Mouse (Mus musculus) liver, embryonic 11.5 days (tissue): ENCODE results near the gene Vash2. TPM values are rescaled to one million over a fixed set of nuclear protein-coding genes. Genes with fewer than 3 reads are reported as not detected.

Source experiments
- ATAC-seq: fragments of 200-750 bp; cut with Nextera tagmentation; replicated peaks from 2 replicates; pipeline ENCODE4 v1.8.0; 2017; ENCODE audit warnings: moderate number of reproducible peaks, mild to moderate bottlenecking, moderate TSS enrichment, moderate library complexity; ENCODE audit not compliant: low FRiP score
- DNase-seq: peaks from one replicate; pipeline ENCODE4 v3.0.0-alpha.2; 2017; ENCODE audit warnings: low spot score
- H3K27ac ChIP-seq: fragments of 300-500 bp; sonication (generic); 2 replicates; pipeline ENCODE4 v1.5.1; 2014; ENCODE audit warnings: mild to moderate bottlenecking, low read depth, low read length, control low read depth
- H3K27me3 ChIP-seq: fragments of 300-500 bp; sonication (generic); replicated peaks from 2 replicates; pipeline ENCODE4 v1.6.1; 2014; ENCODE audit warnings: low read length, mixed read lengths; ENCODE audit not compliant: control insufficient read depth, insufficient read depth
- H3K36me3 ChIP-seq: fragments of 300-500 bp; sonication (generic); 2 replicates; pipeline ENCODE4 v1.6.1; 2014; ENCODE audit warnings: mild to moderate bottlenecking, low read length, moderate library complexity, mixed read lengths; ENCODE audit not compliant: control insufficient read depth, insufficient read depth
- H3K4me1 ChIP-seq: fragments of 300-500 bp; sonication (generic); replicated peaks from 2 replicates; pipeline ENCODE4 v1.6.1; 2014; ENCODE audit warnings: low read length, mixed read lengths; ENCODE audit not compliant: control insufficient read depth, insufficient read depth
- H3K4me2 ChIP-seq: fragments of 300-500 bp; sonication (generic); 2 replicates; pipeline ENCODE4 v1.6.1; 2014; ENCODE audit warnings: mild to moderate bottlenecking, control low read depth, moderate library complexity
- H3K4me3 ChIP-seq: fragments of 300-500 bp; sonication (generic); 2 replicates; pipeline ENCODE4 v1.5.1; 2014; ENCODE audit warnings: low read depth, low read length, control low read depth
- H3K9ac ChIP-seq: fragments of 300-500 bp; sonication (generic); 2 replicates; pipeline ENCODE4 v1.6.1; 2014; ENCODE audit warnings: low read depth, low read length, control low read depth
- H3K9me3 ChIP-seq: fragments of 300-500 bp; sonication (generic); 2 replicates; pipeline ENCODE4 v1.6.1; 2016; ENCODE audit warnings: low read length, inconsistent platforms, mixed read lengths; ENCODE audit not compliant: control insufficient read depth
- WGBS: fragments of 180-500 bp; shearing (Covaris S2); extraction: QIAGEN DNeasy Blood & Tissue Kit; methylation state at CpG from one replicate; pipeline ENCODE4 v1.1.7; 2014; 5-methylcytosine and 5-hydroxymethylcytosine counted together
- polyA plus RNA-seq: library from polyadenylated mRNA; unstranded; fragments of >200 nt; fragmentation: Nextera tagmentation; extraction: Ambion mirVana; gene quantifications from 2 replicates; pipeline ENCODE4 v1.2.1, GENCODE M21; 2014

Gene Vash2
- polyA plus RNA-seq, 1 experiment from 2014 or later: 12.8 TPM

DNA sequence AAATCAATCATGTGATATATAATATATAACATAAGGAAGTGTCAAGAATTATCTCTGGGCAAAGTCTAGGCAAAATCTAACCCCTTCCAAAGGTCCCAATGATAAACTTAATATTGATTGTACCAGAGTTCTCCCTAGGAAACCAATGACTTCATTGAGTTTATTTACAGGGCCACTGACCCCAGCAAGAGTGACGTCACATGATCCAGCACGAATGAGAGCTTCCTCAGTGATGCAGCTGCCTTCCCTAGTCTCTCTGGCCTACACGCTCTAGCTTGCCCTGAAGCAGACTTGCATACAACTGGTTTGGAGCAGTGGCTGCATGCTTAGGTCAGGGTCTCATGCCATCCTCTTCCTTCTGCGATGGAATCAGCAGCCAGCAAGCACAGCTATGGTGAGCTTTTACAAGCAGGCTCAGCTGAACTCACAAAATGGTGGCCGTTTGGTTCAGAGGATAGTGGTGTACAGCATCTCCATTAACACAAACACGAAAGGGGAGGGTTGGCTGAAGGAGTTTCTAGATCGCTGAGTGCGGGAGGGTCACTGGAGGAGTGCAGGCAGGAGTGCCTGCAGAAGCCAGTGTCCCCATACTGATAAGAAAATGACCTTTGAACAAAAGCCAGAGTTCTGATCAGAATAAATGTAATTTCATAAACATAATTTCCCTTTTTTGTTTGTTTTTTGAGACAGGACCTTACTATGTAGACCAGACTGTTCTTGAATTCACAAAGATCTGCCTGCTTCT, 59.2 kb downstream of the Vash2 start:
- 65% methylated on average over 8 of the region's 8 CpGs for whole genome bisulfite sequencing
- H3K36me3 ChIP-seq: no peaks in the 10 kb centered on the region
- H3K4me2 ChIP-seq: no peak overlapping the region
- H3K27ac ChIP-seq: no peak overlapping the region
- DNase-seq (no peak), ATAC-seq (no peak)
- H3K4me3 ChIP-seq: no peak overlapping the region
- H3K4me1 ChIP-seq: no peaks in the 10 kb centered on the region
- H3K9ac ChIP-seq: no peak overlapping the region
- no peaks in the 10 kb centered on the region for H3K9me3 ChIP-seq
- H3K27me3 ChIP-seq: no peaks in the 10 kb centered on the region

DNA sequence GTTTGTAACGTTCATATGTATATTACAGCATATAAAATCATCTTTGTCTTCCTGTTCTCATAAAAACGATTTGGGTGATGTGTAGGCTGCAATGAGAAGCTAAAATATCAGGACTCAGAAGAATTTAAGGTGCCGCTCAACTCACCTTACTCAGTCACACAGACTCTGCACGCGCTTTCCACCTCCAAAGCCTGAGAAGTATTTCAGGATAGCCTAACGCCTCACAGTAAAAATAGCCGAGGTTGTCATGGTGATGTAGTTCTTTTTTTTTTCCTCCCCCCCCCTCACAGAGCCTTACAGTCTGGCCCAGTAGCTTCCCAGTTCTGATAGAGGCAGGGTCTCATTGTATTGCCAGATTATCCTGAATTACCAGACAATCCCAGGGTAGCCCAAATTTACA, 60.2 kb downstream of the Vash2 start:
- ATAC-seq (no peak), DNase-seq (no peak)
- WGBS: 68% methylated on average over 7 of the region's 7 CpGs

DNA sequence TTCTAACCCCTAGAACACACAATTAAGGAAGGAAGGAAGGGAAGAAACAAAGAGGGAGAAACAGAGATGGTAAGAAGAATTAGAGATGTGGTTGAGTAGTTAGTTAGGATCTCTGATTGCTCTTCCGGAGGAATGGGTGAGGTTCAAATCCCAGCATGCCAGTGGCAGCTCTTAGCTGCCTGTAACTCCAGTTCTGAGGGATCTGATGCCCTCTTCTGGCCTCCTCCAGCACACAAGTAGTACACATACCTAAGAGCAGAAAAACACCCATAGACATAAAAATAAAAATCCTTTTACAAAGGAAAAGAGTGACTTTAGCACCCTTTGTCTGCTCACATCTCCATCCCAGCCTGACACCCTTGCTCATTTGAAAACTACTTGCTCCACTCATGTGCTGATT, 66.5 kb downstream of the Vash2 start:
- ATAC-seq (no peak), DNase-seq (no peak)
- Histone ChIP-seq H3K36me3 (no peaks in the 10 kb centered on the region), H3K4me2 (no peak overlapping the region; the same call in 1 of the 2 replicates), H3K4me3 (no peak overlapping the region), H3K9ac (no peak overlapping the region), H3K9me3 (no peaks in the 10 kb centered on the region), H3K4me1 (peaks cover 3% of the 10 kb centered on the region; the same call in 1 of the 2 replicates), H3K27ac (no peak overlapping the region), H3K27me3 (no peaks in the 10 kb centered on the region)
- WGBS: 48% methylated on average over 1 of the region's 1 CpGs

More for the DNA sequence above, 60.2 kb downstream of the Vash2 start:
- Histone ChIP-seq H3K4me1 (no peaks in the 10 kb centered on the region), H3K9me3 (no peaks in the 10 kb centered on the region), H3K9ac (no peak overlapping the region), H3K4me3 (no peak overlapping the region), H3K27me3 (no peaks in the 10 kb centered on the region), H3K4me2 (no peak overlapping the region), H3K36me3 (no peaks in the 10 kb centered on the region), H3K27ac (no peak overlapping the region)

DNA sequence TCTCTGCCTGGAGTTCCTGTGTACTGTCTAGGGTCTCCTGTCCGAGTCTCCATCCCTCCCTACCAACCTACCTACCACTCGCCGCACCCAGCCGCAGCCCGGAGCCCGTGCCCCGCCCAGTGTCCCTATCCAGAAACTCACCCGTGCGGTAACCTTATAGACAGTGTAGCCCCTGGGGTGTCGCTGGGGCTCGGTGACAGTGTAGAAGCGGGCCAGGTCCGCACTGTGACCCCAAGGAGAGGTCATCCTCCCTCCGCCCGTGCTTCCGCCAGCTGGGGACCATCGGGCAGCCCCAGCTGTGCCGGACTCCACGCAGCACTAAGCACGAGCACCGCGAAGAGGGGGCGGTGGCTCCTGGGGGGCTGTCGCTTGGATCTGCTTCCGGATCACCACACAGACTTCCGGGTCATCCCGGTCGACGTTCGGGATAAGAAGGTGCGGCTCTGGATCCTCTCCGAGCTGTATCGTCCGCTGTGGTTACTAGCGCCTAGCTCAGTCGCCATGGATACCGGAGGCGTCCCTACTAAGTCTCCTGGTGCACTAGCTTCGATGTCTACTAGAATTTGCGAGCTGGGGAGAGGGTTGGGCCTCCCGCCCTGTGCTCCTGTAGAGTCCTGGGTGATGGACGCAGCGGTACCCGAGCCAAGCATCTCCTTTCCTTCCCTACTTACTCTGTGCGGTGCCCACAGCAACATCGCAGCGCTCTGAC, 67.5 kb downstream of the Vash2 start, which contains the start of gene Rps6kc1:
TSS of gene Rps6kc1 (minus strand) at position 356 of the 709 bp plus-strand sequence.
- Histone ChIP-seq H3K4me2 (peak within 1 kb of the TSS; percentile 74), H3K27ac (no peak within 1 kb of the TSS)
- 1% methylated on average over 47 of the region's 47 CpGs for WGBS

DNA sequence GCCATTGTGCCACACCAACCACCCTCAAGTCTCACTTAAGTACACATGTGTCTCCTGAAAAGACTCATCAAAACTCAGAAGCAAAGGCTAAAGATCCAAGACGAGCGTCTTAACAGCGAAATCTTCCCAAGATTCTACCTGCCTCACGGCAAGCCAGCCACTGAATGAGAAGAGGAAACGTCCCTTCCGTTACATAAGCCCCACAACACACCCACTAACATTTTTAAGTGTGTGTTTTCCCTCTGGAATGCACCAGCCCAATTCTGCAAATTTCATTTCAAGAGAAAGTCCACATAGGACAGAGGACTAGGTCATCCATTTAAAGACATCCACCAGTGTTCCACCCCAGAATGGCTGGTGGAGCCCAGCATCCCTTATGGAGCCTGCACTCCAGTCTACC, 68.3 kb downstream of the Vash2 start:
- Histone ChIP-seq H3K4me1 (peaks cover 3% of the 10 kb centered on the region; the same call in 1 of the 2 replicates), H3K36me3 (no peaks in the 10 kb centered on the region), H3K9me3 (no peaks in the 10 kb centered on the region), H3K9ac (peak overlapping the region; percentile 66; the same call in 1 of the 2 replicates), H3K27ac (no peak overlapping the region), H3K27me3 (no peaks in the 10 kb centered on the region), H3K4me3 (peak overlapping the region; percentile 73), H3K4me2 (peak overlapping the region; percentile 74)
- 75% methylated on average over 6 of the region's 6 CpGs for WGBS
- ATAC-seq (no peak), DNase-seq (no peak)

More for the DNA sequence above, 67.5 kb downstream of the Vash2 start, which contains the start of gene Rps6kc1:
- H3K36me3 ChIP-seq: no peaks in the 10 kb centered on the region
- H3K4me1 ChIP-seq: peaks cover 3% of the 10 kb centered on the region; the same call in 1 of the 2 replicates
- H3K9ac ChIP-seq: peak within 1 kb of the TSS; percentile 66
- H3K27me3 ChIP-seq: no peaks in the 10 kb centered on the region
- H3K9me3 ChIP-seq: no peaks in the 10 kb centered on the region
- H3K4me3 ChIP-seq: peak within 1 kb of the TSS; percentile 73
- ATAC-seq: peak; percentile 92
- DNase-seq: peak; percentile 83

DNA sequence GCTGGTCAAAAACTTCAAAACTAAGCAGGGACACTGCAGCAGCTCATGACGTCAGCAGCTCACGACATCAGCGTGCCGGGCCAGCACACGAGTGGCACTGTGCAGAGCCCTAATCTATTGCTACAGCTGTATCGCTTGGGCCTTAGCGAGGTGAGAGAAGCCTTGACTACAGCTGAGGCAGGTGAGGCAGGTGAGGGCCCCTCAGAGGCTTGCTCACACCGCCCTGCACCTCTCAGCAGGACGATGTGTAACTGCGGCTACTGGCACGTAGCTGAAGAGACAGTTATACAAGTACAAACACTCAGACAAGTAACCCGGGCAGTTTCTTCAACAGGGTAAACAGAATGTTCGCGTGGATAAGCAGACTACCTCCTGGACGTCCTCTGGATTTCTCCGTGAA, 74.4 kb downstream of the Vash2 start:
- Histone ChIP-seq H3K4me2 (no peak overlapping the region), H3K9me3 (no peaks in the 10 kb centered on the region), H3K36me3 (peaks cover 8% of the 10 kb centered on the region), H3K27me3 (no peaks in the 10 kb centered on the region), H3K4me3 (no peak overlapping the region), H3K9ac (no peak overlapping the region), H3K4me1 (no peaks in the 10 kb centered on the region), H3K27ac (no peak overlapping the region)
- ATAC-seq: no peak
- WGBS: 89% methylated on average over 16 of the region's 16 CpGs
- no peak for DNase-seq

DNA sequence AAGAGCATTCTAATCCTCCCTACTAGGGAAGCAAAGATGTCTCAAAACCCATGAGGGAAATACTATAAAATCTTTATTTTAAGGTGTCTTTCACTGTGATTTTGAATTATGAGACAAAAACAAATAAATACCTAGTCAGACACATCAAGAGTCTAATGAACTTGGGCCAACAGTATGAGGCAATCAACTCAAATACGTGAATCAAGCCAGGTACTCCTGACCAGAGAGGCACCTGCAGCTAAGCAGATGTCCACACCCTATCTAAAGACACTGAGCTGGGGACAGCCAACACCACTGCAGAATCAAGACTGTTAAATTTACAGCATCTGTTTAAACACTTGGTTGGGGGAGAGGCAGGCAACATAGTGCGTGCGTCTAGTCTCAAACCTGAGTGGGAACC, 75.0 kb downstream of the Vash2 start:
- ATAC-seq (no peak), DNase-seq (no peak)
- H3K9ac ChIP-seq: no peak overlapping the region
- H3K9me3 ChIP-seq: no peaks in the 10 kb centered on the region
- no peaks in the 10 kb centered on the region for H3K27me3 ChIP-seq
- WGBS: 93% methylated on average over 3 of the region's 3 CpGs
- H3K36me3 ChIP-seq: peaks cover 8% of the 10 kb centered on the region
- no peaks in the 10 kb centered on the region for H3K4me1 ChIP-seq
- no peak overlapping the region for H3K4me2 ChIP-seq
- no peak overlapping the region for H3K4me3 ChIP-seq
- no peak overlapping the region for H3K27ac ChIP-seq

DNA sequence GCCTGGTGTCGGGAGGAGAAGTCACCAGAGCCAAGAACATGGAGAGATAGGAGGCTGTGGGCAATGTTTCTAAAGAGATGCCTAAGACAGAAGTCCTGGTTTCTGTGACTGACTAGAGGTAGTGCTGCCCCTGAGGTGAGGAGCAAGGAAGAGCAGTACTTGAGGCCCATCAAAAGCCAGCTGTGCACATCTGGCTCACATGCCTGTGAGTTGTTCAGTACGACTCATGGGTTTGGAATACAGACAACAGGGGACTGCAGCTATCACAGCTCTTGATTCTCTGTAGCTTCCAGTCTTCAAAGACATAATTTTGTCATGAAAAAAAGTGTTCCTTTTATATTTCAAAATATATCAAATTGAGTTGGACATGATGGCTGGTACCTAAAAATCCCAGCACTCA, 78.0 kb downstream of the Vash2 start:
- H3K4me3 ChIP-seq: no peak overlapping the region
- no peak overlapping the region for H3K9ac ChIP-seq
- H3K4me1 ChIP-seq: no peaks in the 10 kb centered on the region
- H3K9me3 ChIP-seq: no peaks in the 10 kb centered on the region
- H3K4me2 ChIP-seq: no peak overlapping the region
- H3K36me3 ChIP-seq: peaks cover 8% of the 10 kb centered on the region
- ATAC-seq (no peak), DNase-seq (no peak)
- H3K27me3 ChIP-seq: no peaks in the 10 kb centered on the region
- 72% methylated on average over 2 of the region's 2 CpGs for whole genome bisulfite sequencing
- no peak overlapping the region for H3K27ac ChIP-seq
